Mouse (Mus musculus): ENCODE measurements around the gene Romo1.

DNA sequence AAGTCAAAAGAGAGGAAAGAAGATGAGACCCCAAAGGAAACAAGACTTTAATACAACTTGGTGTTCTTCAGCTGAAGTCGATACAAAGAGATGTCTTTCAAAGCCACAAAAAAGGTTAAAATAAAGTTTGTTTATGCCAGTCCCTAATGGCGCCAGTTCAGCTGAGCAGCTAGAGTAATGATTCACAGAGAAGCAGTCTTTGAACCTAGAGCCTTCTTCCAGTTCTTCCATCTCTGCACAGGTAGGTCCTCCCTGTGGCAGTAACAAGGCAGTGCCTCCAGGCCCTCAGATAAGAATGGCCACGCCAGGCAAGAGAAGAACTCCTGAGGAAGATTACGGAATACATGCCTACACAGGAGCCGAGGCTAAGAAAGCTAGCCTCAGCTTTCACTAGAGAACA, 20.1 kb upstream of the Romo1 start:
- TF ChIP-seq POLR2A (IDR thresholded peaks at IDR 0.05; ENCODE audit: low read depth, low read length) (no peak), CTCF (IDR thresholded peaks at IDR 0.05; ENCODE audit: extremely low read depth, insufficient read depth, insufficient read length, insufficient replicate concordance) (no peak)
